Mouse (Mus musculus) forebrain, embryonic 12.5 days (tissue): Measurements from ENCODE around the gene Arl6ip4. TPM values are rescaled to one million over a fixed set of nuclear protein-coding genes. Genes with fewer than 3 reads are reported as not detected.
A peak's percentile ranks its signal among the peaks of the same experiment; 100 is the strongest.

Experiments
- ATAC-seq: fragments of 200-750 bp; cut with Nextera tagmentation; 2 replicates; pipeline ENCODE4 v1.8.0; 2017; ENCODE audit warnings: moderate TSS enrichment; ENCODE audit not compliant: low FRiP score
- H3K27ac ChIP-seq: fragments of 300-500 bp; sonication (generic); 2 replicates; pipeline ENCODE4 v1.5.1; 2016; ENCODE audit warnings: mild to moderate bottlenecking
- H3K27me3 ChIP-seq: fragments of 300-500 bp; sonication (generic); 2 replicates; pipeline ENCODE4 v1.6.1; 2016; ENCODE audit warnings: mild to moderate bottlenecking
- H3K36me3 ChIP-seq: fragments of 300-500 bp; sonication (generic); replicated peaks from 2 replicates; pipeline ENCODE4 v1.6.1; 2016; ENCODE audit warnings: mild to moderate bottlenecking
- H3K4me1 ChIP-seq: fragments of 300-500 bp; sonication (generic); 2 replicates; pipeline ENCODE4 v1.6.1; 2016
- H3K4me2 ChIP-seq: fragments of 300-500 bp; sonication (generic); 2 replicates; pipeline ENCODE4 v1.6.1; 2016; ENCODE audit warnings: mild to moderate bottlenecking, moderate library complexity
- H3K4me3 ChIP-seq: fragments of 300-500 bp; sonication (generic); replicated peaks from 2 replicates; pipeline ENCODE4 v1.5.1; 2016; ENCODE audit warnings: mild to moderate bottlenecking
- H3K9ac ChIP-seq: fragments of 300-500 bp; sonication (generic); 2 replicates; pipeline ENCODE4 v1.6.1; 2016; ENCODE audit warnings: mild to moderate bottlenecking
- H3K9me3 ChIP-seq: fragments of 300-500 bp; sonication (generic); 2 replicates; pipeline ENCODE4 v1.6.1; 2016
- WGBS: fragments of 180-500 bp; shearing (Covaris S2); methylation state at CpG from one replicate; pipeline ENCODE4 v1.1.7; 2016; 5-methylcytosine and 5-hydroxymethylcytosine counted together
- polyA plus RNA-seq: library from polyadenylated mRNA; unstranded; fragments of >200 nt; fragmentation: Nextera tagmentation; extraction: Ambion mirVana; gene quantifications from 2 replicates; pipeline ENCODE4 v1.2.1, GENCODE M21; 2016

Gene Arl6ip4
- polyA plus RNA-seq, 1 experiment from 2014 or later = 97.1 TPM

DNA sequence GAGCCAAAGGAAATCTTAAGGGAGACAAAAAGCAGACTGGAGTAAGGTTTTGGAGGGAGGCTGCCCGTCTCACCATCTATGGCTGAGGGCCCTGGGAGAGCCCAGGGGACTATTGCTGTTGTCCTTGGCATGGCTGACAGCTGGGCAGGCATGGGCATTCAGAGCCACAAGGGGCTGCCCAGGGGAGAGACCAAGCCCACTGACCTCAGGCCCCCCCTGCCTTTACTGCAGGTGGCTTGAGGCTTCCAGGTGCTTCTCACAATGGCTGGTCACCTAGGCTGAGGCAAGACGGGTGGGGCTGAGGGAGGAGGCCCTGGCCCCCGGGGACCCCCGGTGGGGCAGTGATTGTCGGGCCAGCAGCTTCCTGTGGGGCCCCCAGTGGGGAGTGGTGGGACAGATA is 3.3 kb downstream of the Arl6ip4 start:
- H3K4me1 ChIP-seq = peaks cover 24% of the 10 kb centered on the region
- no peak overlapping the region for H3K4me3 ChIP-seq
- peaks cover 72% of the 10 kb centered on the region for H3K36me3 ChIP-seq
- no peak for ATAC-seq
- H3K4me2 ChIP-seq = no peak overlapping the region
- no peaks in the 10 kb centered on the region for H3K27me3 ChIP-seq
- H3K9me3 ChIP-seq = no peaks in the 10 kb centered on the region
- 77% methylated on average over 5 of the region's 5 CpGs for WGBS
- H3K27ac ChIP-seq = no peak overlapping the region
- H3K9ac ChIP-seq = no peak overlapping the region

DNA sequence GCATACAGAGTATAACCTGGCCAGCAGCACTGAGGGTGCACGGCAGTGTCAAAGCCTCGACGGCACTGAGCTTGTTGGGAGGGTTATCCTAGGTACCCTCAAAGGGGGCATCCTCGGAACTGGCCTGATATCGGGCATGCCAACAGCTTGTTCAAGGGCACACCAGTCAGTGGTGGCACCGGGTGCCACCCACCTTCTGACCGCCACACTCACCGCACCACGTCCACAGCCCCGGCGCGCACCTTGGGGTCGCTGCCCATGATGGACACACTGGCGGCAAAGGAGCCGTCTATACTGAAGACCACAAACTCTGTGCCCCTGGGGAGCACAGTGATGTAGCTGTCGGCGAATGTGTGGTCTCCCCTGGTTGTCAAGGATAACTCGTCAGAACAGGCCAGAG is 6.5 kb downstream of the Arl6ip4 start:
- Histone ChIP-seq H3K27ac (no peak overlapping the region), H3K36me3 (peaks cover 86% of the 10 kb centered on the region)

GRCm38 (mm10) chr5:124125093-124125492 is 9.2 kb downstream of the Arl6ip4 start:
- Histone ChIP-seq H3K9me3 (no peaks in the 10 kb centered on the region), H3K4me2 (no peak overlapping the region), H3K36me3 (peaks cover 76% of the 10 kb centered on the region), H3K27ac (0 out of 2 replicates have a peak overlapping the region, but pooled peaks have one; percentile 31), H3K9ac (no peak overlapping the region), H3K4me3 (no peak overlapping the region), H3K4me1 (no peaks in the 10 kb centered on the region), H3K27me3 (no peaks in the 10 kb centered on the region)
- ATAC-seq = no peak
- WGBS = 94% methylated on average over 11 of the region's 11 CpGs

More for the DNA sequence above, 6.5 kb downstream of the Arl6ip4 start:
- H3K9ac ChIP-seq = no peak overlapping the region
- H3K9me3 ChIP-seq = no peaks in the 10 kb centered on the region
- H3K4me3 ChIP-seq = no peak overlapping the region
- no peaks in the 10 kb centered on the region for H3K27me3 ChIP-seq
- H3K4me2 ChIP-seq = no peak overlapping the region
- H3K4me1 ChIP-seq = peaks cover 6% of the 10 kb centered on the region
- WGBS = 89% methylated on average over 18 of the region's 18 CpGs
- ATAC-seq = no peak

DNA sequence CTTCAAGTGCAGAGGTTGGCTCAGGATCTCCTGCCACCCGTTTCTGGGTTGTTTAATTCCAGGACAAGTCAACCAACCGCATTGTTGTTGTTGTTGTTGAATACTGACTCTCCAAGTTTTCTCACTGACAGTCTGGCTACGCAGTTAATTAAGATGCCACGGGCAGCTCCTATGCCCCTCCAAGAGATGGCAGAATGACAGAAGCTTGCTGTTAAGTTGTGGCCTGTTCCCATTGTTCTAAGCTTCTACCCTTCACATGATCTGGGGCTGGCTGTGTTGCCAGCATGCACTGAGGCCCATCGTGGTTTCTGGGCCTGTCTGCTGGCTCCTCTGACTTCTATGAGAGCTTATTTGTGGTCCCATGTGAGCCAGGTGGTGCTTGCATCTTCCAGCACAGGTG is 18.4 kb downstream of the Arl6ip4 start:
- H3K4me1 ChIP-seq = no peaks in the 10 kb centered on the region
- no peak overlapping the region for H3K4me3 ChIP-seq
- 92% methylated on average over 5 of the region's 5 CpGs for WGBS
- H3K9ac ChIP-seq = no peak overlapping the region
- no peaks in the 10 kb centered on the region for H3K27me3 ChIP-seq
- H3K36me3 ChIP-seq = peaks cover 45% of the 10 kb centered on the region
- no peaks in the 10 kb centered on the region for H3K9me3 ChIP-seq
- no peak for ATAC-seq
- H3K4me2 ChIP-seq = no peak overlapping the region
- no peak overlapping the region for H3K27ac ChIP-seq

- H3K4me1 ChIP-seq = no peaks in the 10 kb centered on the region
- no peak overlapping the region for H3K4me3 ChIP-seq
- no peak overlapping the region for H3K4me2 ChIP-seq
- H3K9me3 ChIP-seq = no peaks in the 10 kb centered on the region
- ATAC-seq = no peak
- H3K27ac ChIP-seq = no peak overlapping the region
- WGBS = 85% methylated on average over 7 of the region's 7 CpGs
- H3K27me3 ChIP-seq = no peaks in the 10 kb centered on the region
- H3K36me3 ChIP-seq = peaks cover 43% of the 10 kb centered on the region
- H3K9ac ChIP-seq = no peak overlapping the region
Observed at GRCm38 (mm10) chr5:124138066-124138465, 22.2 kb downstream of the Arl6ip4 start.

DNA sequence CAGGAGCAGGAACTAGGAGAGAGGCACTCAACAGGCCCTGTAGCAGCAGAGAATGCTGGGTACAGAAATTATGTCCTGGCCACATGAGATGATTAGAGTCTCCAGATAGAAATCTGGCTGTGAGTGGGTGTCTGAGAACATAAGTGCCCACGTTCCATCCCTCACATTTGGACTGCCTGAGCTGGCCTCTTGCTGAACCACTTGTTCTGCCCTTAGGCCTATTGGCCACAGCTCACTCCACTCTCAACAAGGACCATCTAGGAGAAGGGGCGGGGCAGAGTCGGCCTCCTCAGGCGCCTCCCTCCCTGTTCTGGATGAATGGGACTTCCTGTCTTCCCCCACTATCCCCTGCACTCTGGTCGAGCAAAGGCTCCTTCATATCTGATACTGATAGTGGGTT is 33.1 kb downstream of the Arl6ip4 start:
- no peaks in the 10 kb centered on the region for H3K4me1 ChIP-seq
- no peaks in the 10 kb centered on the region for H3K9me3 ChIP-seq
- H3K27me3 ChIP-seq = no peaks in the 10 kb centered on the region
- WGBS = 70% methylated on average over 5 of the region's 5 CpGs
- ATAC-seq = no peak
- H3K9ac ChIP-seq = no peak overlapping the region
- peaks cover 11% of the 10 kb centered on the region for H3K36me3 ChIP-seq
- no peak overlapping the region for H3K27ac ChIP-seq
- H3K4me2 ChIP-seq = no peak overlapping the region
- no peak overlapping the region for H3K4me3 ChIP-seq

DNA sequence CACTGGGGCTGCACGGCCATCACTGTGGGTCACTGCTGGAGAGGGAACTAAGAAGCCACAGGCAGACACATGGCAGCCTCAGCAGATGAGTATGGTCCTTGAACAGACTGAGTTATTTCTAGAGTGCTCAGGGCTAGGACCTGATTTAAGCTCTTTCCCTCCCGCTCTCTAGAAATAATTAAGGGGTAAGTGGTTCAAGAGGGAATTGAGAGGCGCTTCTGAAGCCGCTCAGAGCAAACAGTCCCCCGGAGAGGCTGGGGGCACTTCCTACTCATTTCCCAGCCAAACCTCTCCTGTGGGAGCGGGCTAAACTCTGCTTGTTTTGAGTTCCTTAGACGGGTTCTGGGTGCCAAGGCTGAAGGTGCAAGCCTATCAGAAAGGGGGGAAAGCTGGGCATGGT is 35.0 kb downstream of the Arl6ip4 start:
- no peak overlapping the region for H3K4me3 ChIP-seq
- H3K9me3 ChIP-seq = no peaks in the 10 kb centered on the region
- 77% methylated on average over 7 of the region's 7 CpGs for WGBS
- no peaks in the 10 kb centered on the region for H3K27me3 ChIP-seq
- H3K27ac ChIP-seq = no peak overlapping the region
- ATAC-seq = no peak
- H3K36me3 ChIP-seq = peaks cover 7% of the 10 kb centered on the region
- no peak overlapping the region for H3K4me2 ChIP-seq
- no peak overlapping the region for H3K9ac ChIP-seq
- H3K4me1 ChIP-seq = no peaks in the 10 kb centered on the region

GRCm38 (mm10) chr5:124152734-124153133 is 36.8 kb downstream of the Arl6ip4 start:
- ATAC-seq = no peak
- Histone ChIP-seq H3K27ac (no peak overlapping the region), H3K27me3 (no peaks in the 10 kb centered on the region), H3K9ac (no peak overlapping the region), H3K4me3 (no peak overlapping the region), H3K4me2 (no peak overlapping the region), H3K4me1 (no peaks in the 10 kb centered on the region), H3K36me3 (peaks cover 7% of the 10 kb centered on the region), H3K9me3 (no peaks in the 10 kb centered on the region)
- 94% methylated on average over 4 of the region's 4 CpGs for WGBS

- no peak overlapping the region for H3K4me3 ChIP-seq
- no peak overlapping the region for H3K4me2 ChIP-seq
- H3K4me1 ChIP-seq = peaks cover 9% of the 10 kb centered on the region; the same call in 1 of the 2 replicates
- no peak overlapping the region for H3K9ac ChIP-seq
- ATAC-seq = no peak
- H3K27me3 ChIP-seq = 0 out of 2 replicates have a peak, but pooled peaks cover under 1% of the 10 kb centered on the region
- H3K36me3 ChIP-seq = peaks cover 7% of the 10 kb centered on the region
- 85% methylated on average over 5 of the region's 5 CpGs for WGBS
- H3K27ac ChIP-seq = no peak overlapping the region
- H3K9me3 ChIP-seq = no peaks in the 10 kb centered on the region
Observed at GRCm38 (mm10) chr5:124155943-124156342, 40.1 kb downstream of the Arl6ip4 start.

GRCm38 (mm10) chr5:124158305-124158704 is 42.4 kb downstream of the Arl6ip4 start:
- Histone ChIP-seq H3K27me3 (0 out of 2 replicates have a peak, but pooled peaks cover 2% of the 10 kb centered on the region), H3K9ac (no peak overlapping the region), H3K4me2 (no peak overlapping the region), H3K27ac (no peak overlapping the region), H3K4me3 (no peak overlapping the region), H3K36me3 (no peaks in the 10 kb centered on the region), H3K4me1 (peaks cover 23% of the 10 kb centered on the region), H3K9me3 (no peaks in the 10 kb centered on the region)
- ATAC-seq = no peak
- whole genome bisulfite sequencing = 73% methylated on average over 4 of the region's 4 CpGs

DNA sequence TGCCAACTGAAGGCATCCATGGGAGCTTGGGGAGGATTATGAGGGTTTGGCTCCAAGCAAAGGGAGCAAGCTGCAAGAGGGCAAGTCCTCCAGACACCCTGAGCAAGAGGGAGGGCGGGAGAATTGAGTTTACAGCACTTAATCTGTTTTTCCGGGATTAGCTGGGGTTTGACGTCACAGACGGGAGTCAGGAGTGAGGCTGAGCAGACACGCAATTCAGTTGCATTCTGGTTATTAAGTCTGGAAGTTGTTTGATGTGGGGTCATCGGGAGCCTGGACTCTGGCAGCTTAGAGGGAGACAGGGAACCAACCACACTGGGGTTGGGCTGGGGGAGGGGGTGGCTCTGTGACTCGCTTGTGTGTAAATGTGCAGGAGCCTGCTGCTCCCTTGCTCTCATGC is 43.6 kb downstream of the Arl6ip4 start:
- peaks cover 34% of the 10 kb centered on the region for H3K4me1 ChIP-seq
- H3K9ac ChIP-seq = no peak overlapping the region
- no peaks in the 10 kb centered on the region for H3K36me3 ChIP-seq
- no peak overlapping the region for H3K4me3 ChIP-seq
- no peaks in the 10 kb centered on the region for H3K9me3 ChIP-seq
- no peak for ATAC-seq
- H3K27ac ChIP-seq = no peak overlapping the region
- H3K4me2 ChIP-seq = no peak overlapping the region
- H3K27me3 ChIP-seq = 0 out of 2 replicates have a peak, but pooled peaks cover 2% of the 10 kb centered on the region
- WGBS = 39% methylated on average over 7 of the region's 7 CpGs

DNA sequence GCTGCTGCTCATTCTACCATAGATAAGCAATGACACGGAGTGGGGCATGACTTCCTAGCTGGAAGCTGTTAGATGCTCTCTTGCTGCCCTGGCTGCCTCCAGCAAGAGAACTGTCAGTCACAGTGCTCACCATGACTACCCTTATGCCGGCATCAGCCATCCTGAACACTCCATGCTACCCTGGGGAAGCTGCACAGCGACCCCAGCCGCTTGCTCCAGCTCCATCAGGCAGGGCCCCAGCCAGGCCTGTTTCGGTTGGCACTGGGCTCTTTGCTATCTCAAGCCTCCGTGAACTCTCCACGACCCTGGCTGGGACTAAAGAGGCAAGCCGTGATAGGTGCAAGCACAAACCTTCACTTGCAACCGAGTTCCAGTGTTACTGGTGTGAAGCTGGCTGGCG is 45.9 kb downstream of the Arl6ip4 start:
- ATAC-seq = 0 out of 2 replicates have a peak, but pooled peaks have one; percentile 43
- no peak overlapping the region for H3K9ac ChIP-seq
- no peaks in the 10 kb centered on the region for H3K36me3 ChIP-seq
- H3K4me2 ChIP-seq = no peak overlapping the region
- no peak overlapping the region for H3K27ac ChIP-seq
- 62% methylated on average over 10 of the region's 10 CpGs for WGBS
- 0 out of 2 replicates have a peak, but pooled peaks cover 2% of the 10 kb centered on the region for H3K27me3 ChIP-seq
- H3K4me3 ChIP-seq = no peak overlapping the region
- H3K4me1 ChIP-seq = peaks cover 58% of the 10 kb centered on the region
- no peaks in the 10 kb centered on the region for H3K9me3 ChIP-seq

GRCm38 (mm10) chr5:124162577-124162976 is 46.7 kb downstream of the Arl6ip4 start:
- WGBS = 59% methylated on average over 5 of the region's 5 CpGs
- no peaks in the 10 kb centered on the region for H3K9me3 ChIP-seq
- H3K27ac ChIP-seq = no peak overlapping the region
- no peak overlapping the region for H3K4me3 ChIP-seq
- ATAC-seq = peak; percentile 37; the same call in 1 of the 2 replicates
- H3K4me2 ChIP-seq = no peak overlapping the region
- no peaks in the 10 kb centered on the region for H3K36me3 ChIP-seq
- H3K4me1 ChIP-seq = peaks cover 65% of the 10 kb centered on the region
- 0 out of 2 replicates have a peak, but pooled peaks cover 2% of the 10 kb centered on the region for H3K27me3 ChIP-seq
- no peak overlapping the region for H3K9ac ChIP-seq
